Mouse (Mus musculus): ENCODE measurements around the gene Pde4a. TPM values are rescaled to one million over a fixed set of nuclear protein-coding genes. Genes with fewer than 3 reads are reported as not detected.

Pde4a gene
- total and polyA plus RNA-seq, 3 experiments, result 57.2 to 60.0 (median 58.9) TPM

GRCm38 (mm10) chr9:21235341-21235740 lies 69.8 kb downstream of the Pde4a start:
- H3K9ac ChIP-seq (ENCODE audit: low read depth, low read length), result 0 out of 2 replicates have a peak overlapping the region, but pooled peaks have one; percentile 1
- WGBS, result 45% methylated on average over 4 of the region's 4 CpGs
- peaks cover 12% of the 10 kb centered on the region for H3K4me1 ChIP-seq (ENCODE audit: control insufficient read depth, insufficient read depth, low read length)
- H3K4me3 ChIP-seq, result no peak overlapping the region
- peak in 1 of 2 experiments; percentile 33 for DNase-seq
- intact Hi-C loops (cut with DNase I), result no loop called here
- H3K79me2 ChIP-seq (replicated peaks; ENCODE audit: control insufficient read depth, insufficient read depth, low read length), result peaks cover 3% of the 10 kb centered on the region
- H3K36me3 ChIP-seq (ENCODE audit: control insufficient read depth, insufficient read depth, low read length), result peaks cover 2% of the 10 kb centered on the region; the same call in 1 of the 2 replicates
- no peaks in the 10 kb centered on the region for H3K27me3 ChIP-seq (ENCODE audit: control insufficient read depth, insufficient read depth, low read length)
- H3K27ac ChIP-seq, result no peak overlapping the region; the same call in 1 of the 2 replicates
- TF ChIP-seq EP300 (IDR thresholded peaks at IDR 0.05; ENCODE audit: insufficient read depth, low read depth, low read length) (no peak), CTCF (IDR thresholded peaks at IDR 0.05) (no peak), POLR2A (IDR thresholded peaks at IDR 0.05; ENCODE audit: insufficient read depth, low read depth, low read length) (no peak)

- Histone ChIP-seq H3K9ac (ENCODE audit: low read depth, low read length) (peak overlapping the region; percentile 10; the same call in 1 of the 2 replicates), H3K79me2 (replicated peaks; ENCODE audit: control insufficient read depth, insufficient read depth, low read length) (peaks cover 3% of the 10 kb centered on the region), H3K36me3 (ENCODE audit: control insufficient read depth, insufficient read depth, low read length) (peaks cover 2% of the 10 kb centered on the region; the same call in 1 of the 2 replicates), H3K4me3 (peak overlapping the region; percentile 64), H3K27ac (peak overlapping the region; percentile 96), H3K4me1 (ENCODE audit: control insufficient read depth, insufficient read depth, low read length) (peaks cover 12% of the 10 kb centered on the region), H3K27me3 (ENCODE audit: control insufficient read depth, insufficient read depth, low read length) (no peaks in the 10 kb centered on the region)
- DNase-seq, result no peak
- WGBS, result 76% methylated on average over 25 of the region's 25 CpGs
- TF ChIP-seq POLR2A (IDR thresholded peaks at IDR 0.05; ENCODE audit: insufficient read depth, low read depth, low read length) (no peak), EP300 (IDR thresholded peaks at IDR 0.05; ENCODE audit: insufficient read depth, low read depth, low read length) (no peak), CTCF (IDR thresholded peaks at IDR 0.05) (no peak)
- intact Hi-C loops (cut with DNase I), result loop anchor here (2.0 kb wide), 1 partner anchor 14 kb away; no protein-coding TSS in a partner anchor
Measured at GRCm38 (mm10) chr9:21236991-21237367, 71.5 kb downstream of the Pde4a start.

GRCm38 (mm10) chr9:21237368-21238003 lies 72.0 kb downstream of the Pde4a start:
- DNase-seq, result peak; percentile 55 to 58
- TF ChIP-seq EP300 (IDR thresholded peaks at IDR 0.05; ENCODE audit: insufficient read depth, low read depth, low read length), result no peak
- peak; percentile 52 for TF ChIP-seq CTCF (IDR thresholded peaks at IDR 0.05)
- peak; percentile 13; the same call in 1 of the 2 replicates for TF ChIP-seq POLR2A (IDR thresholded peaks at IDR 0.05; ENCODE audit: insufficient read depth, low read depth, low read length)
- Histone ChIP-seq H3K27ac (peak overlapping the region; percentile 96), H3K4me1 (ENCODE audit: control insufficient read depth, insufficient read depth, low read length) (peaks cover 12% of the 10 kb centered on the region), H3K36me3 (ENCODE audit: control insufficient read depth, insufficient read depth, low read length) (peaks cover 2% of the 10 kb centered on the region; the same call in 1 of the 2 replicates), H3K9ac (ENCODE audit: low read depth, low read length) (peak overlapping the region; percentile 96), H3K27me3 (ENCODE audit: control insufficient read depth, insufficient read depth, low read length) (no peaks in the 10 kb centered on the region), H3K79me2 (replicated peaks; ENCODE audit: control insufficient read depth, insufficient read depth, low read length) (peaks cover 3% of the 10 kb centered on the region), H3K4me3 (peak overlapping the region; percentile 64)
- intact Hi-C loops (cut with DNase I), result loop anchor here (2.0 kb wide), 3 partner anchors 15 to 51 kb away; partner anchors contain the start of gene Atg4d
- 9% methylated on average over 19 of the region's 19 CpGs for WGBS

GRCm38 (mm10) chr9:21238004-21238732 lies 72.7 kb downstream of the Pde4a start:
- peak overlapping the region; percentile 96 for H3K9ac ChIP-seq (ENCODE audit: low read depth, low read length)
- no peaks in the 10 kb centered on the region for H3K27me3 ChIP-seq (ENCODE audit: control insufficient read depth, insufficient read depth, low read length)
- intact Hi-C loops (cut with DNase I), result loop anchor here (2.0 kb wide), 2 partner anchors 27 to 51 kb away; partner anchors contain the start of gene Atg4d
- H3K27ac ChIP-seq, result peak overlapping the region; percentile 96
- peaks cover 3% of the 10 kb centered on the region for H3K79me2 ChIP-seq (replicated peaks; ENCODE audit: control insufficient read depth, insufficient read depth, low read length)
- H3K4me3 ChIP-seq, result peak overlapping the region; percentile 64
- peaks cover 12% of the 10 kb centered on the region for H3K4me1 ChIP-seq (ENCODE audit: control insufficient read depth, insufficient read depth, low read length)
- WGBS, result under 1% methylated on average over 31 of the region's 31 CpGs
- peak; percentile 42 to 52 for DNase-seq
- H3K36me3 ChIP-seq (ENCODE audit: control insufficient read depth, insufficient read depth, low read length), result peaks cover 2% of the 10 kb centered on the region; the same call in 1 of the 2 replicates
- TF ChIP-seq EP300 (IDR thresholded peaks at IDR 0.05; ENCODE audit: insufficient read depth, low read depth, low read length) (0 out of 2 replicates have a peak, but pooled peaks have one; percentile 45), POLR2A (IDR thresholded peaks at IDR 0.05; ENCODE audit: insufficient read depth, low read depth, low read length) (no peak), CTCF (IDR thresholded peaks at IDR 0.05) (no peak)

- Histone ChIP-seq H3K79me2 (replicated peaks; ENCODE audit: control insufficient read depth, insufficient read depth, low read length) (no peaks in the 10 kb centered on the region), H3K36me3 (ENCODE audit: control insufficient read depth, insufficient read depth, low read length) (peaks cover 2% of the 10 kb centered on the region; the same call in 1 of the 2 replicates), H3K27ac (peak within 1 kb of the TSS; percentile 96), H3K4me1 (ENCODE audit: control insufficient read depth, insufficient read depth, low read length) (peaks cover 12% of the 10 kb centered on the region), H3K27me3 (ENCODE audit: control insufficient read depth, insufficient read depth, low read length) (peaks cover under 1% of the 10 kb centered on the region; the same call in 1 of the 2 replicates), H3K4me3 (peak within 1 kb of the TSS; percentile 64), H3K9ac (ENCODE audit: low read depth, low read length) (peak within 1 kb of the TSS; percentile 96)
- intact Hi-C loops (cut with DNase I), result loop anchor here (2.0 kb wide), 2 partner anchors 26 to 50 kb away; partner anchors contain the start of gene Atg4d
- TF ChIP-seq POLR2A (IDR thresholded peaks at IDR 0.05; ENCODE audit: insufficient read depth, low read depth, low read length) (peak; percentile 42; the same call in 1 of the 2 replicates), CTCF (IDR thresholded peaks at IDR 0.05) (no peak; the same call in 1 of the 2 replicates), EP300 (IDR thresholded peaks at IDR 0.05; ENCODE audit: insufficient read depth, low read depth, low read length) (no peak)
- DNase-seq, result peak; percentile 92
- WGBS, result under 1% methylated on average over 84 of the region's 90 CpGs
Measured at GRCm38 (mm10) chr9:21238733-21239464, 73.4 kb downstream of the Pde4a start, which contains the start of gene Keap1. Keap1 (minus strand) TSS chr9:21239361.
